Mouse (Mus musculus) NIH3T3 (cell line): ENCODE measurements around the gene Rxfp4.
"Not testable (repeated sequence)": the region's sequence is repeated elsewhere in the genome, so short reads cannot be mapped to it uniquely, and the experiment has no call there.

Source experiments
- DNase-seq: peaks from one replicate; pipeline ENCODE4 v3.0.0-alpha.2; 2012; ENCODE audit warnings: low read depth

Gene Rxfp4

DNA sequence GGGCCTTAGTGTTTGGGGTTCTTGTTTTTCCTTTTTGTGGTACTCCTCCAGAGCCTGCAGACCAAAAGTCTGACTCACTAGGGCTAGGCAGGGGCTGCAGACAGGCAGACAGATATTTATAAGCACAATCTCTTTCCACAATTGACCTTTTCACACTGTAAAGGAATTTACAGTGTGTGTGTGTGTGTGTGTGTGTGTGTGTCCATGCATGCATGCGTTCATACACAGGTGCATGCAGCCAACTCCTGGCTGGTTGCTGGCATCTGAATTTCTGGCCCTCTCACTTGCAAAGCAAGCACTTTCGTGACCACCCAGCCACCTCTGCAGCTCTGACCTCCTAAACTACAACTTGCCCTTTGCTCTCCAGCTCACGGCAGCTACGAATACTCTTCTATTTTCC lies 43.9 kb downstream of the Rxfp4 start:
- peak; percentile 60 for DNase-seq

DNA sequence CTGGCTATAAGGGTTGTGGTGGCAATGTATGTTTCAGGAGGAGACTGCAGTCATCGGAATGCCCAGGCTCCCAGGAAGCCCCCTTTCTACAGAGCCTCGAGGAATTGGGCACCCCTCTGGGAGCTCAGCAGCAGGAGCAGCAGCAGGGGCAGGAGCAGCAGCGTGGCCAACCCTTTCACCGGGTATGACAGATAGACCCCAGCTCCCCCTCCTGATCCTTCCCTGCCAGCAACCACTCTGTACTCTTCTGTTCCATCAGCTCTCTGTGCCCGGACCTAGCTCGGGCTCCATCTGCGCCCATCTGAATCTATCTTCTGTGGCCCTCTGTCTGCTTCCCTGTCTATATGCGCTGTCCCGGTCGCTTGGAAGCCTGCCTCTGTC lies 45.2 kb downstream of the Rxfp4 start:
- no peak for DNase-seq

DNA sequence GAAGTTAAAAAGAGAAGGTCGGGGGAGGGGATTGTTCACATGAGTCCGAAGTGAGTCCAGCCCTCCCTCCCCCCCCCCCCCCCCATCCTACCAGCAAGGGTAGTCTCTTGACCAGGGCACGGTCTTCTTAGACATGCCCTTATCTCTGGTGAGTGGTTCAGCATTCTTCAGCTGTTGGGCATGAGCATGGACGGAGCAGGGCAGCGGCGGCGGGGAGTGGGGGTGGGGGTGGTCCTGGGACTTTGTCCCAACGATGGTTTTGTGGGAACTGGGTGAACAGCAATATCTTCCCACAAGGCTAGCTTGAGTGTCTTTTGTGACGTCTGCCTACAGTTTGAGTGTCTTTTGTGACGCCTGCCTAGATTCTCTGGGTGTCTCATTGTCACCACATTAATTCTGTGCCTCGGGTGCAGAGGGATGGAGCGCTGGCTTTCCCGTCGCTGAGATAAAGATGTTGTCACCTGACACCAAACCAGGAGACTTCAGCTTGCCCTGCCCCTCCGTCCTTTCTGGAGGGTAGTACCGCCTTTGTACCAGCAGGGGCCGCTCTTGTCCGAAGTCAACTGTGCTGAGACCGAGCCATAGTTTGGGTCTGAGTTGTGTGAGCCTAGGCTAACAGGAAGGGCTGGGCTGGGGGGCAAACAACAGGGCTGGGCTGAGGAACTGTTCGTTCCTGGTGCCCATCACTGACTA lies 45.7 kb downstream of the Rxfp4 start:
- DNase-seq = peak; percentile 92

- not testable (repeated sequence) for DNase-seq
Measured at GRCm38 (mm10) chr3:88605666-88606065, 47.3 kb downstream of the Rxfp4 start, which contains the start of gene Arhgef2. Gene Arhgef2, plus strand, starts transcription at chr3:88605966.

DNA sequence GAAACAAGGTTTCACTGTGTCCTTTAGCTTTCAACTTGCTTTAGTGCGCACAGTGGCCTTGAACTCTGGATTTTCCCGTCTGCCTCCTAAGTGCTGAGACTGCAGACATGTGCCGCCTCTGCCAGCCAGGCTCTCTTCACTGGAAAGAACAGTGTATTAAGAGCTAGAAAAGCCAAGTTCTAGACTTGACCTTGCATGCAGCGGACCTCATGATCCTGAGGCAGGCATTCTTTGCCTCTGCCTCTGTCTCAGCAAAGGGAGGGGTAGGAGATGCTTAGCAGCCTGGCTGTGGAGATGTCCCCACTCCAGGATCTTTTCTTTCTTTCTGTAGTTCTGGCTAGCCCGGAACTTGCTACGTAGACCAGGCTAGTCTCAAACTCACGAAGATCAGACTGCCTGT lies 48.1 kb downstream of the Rxfp4 start:
- DNase-seq = no peak

DNA sequence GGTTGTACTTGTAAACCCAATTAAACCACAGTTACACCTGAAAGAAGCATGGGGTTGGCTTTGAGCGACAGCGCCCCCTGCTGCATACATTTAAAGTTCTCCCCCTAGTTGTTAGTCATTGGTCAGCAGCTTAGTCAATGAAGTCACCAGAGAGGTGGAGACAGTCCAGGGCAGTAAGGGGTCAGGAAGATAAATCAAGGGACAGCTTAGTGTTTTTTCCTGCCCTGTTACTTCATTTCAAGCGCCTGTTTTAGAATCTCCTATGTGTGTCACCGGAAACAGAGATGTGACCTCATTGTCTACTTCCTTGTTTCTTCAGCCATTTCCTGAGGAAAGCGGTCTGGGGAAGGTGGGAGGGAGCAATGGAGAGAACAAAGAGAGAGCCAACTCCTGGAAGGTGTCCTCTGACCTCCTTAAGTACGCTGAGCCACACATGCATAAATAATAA lies 49.2 kb downstream of the Rxfp4 start:
- peak; percentile 83 for DNase-seq

DNA sequence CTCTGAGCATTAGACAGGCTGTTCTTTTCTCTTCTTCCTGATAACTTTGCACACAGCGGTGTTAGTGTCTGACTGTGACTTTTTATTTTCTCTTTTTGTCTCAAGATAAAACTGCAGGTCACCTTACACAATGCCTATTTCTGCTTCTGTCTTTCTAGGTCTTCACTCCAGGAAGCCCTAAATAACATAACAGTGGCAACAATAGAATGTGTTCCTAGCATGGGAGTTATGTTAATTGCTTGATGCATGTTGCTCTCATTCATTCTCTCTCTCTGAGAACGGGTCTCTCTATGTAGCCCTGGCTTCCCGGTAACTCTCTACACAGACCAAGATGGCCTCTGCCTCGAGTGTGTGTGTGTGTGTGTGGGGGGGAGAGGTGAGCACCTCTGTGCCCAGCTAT lies 50.5 kb downstream of the Rxfp4 start:
- DNase-seq = no peak
